Comparison of ENCODE assay signal across 10 mouse cellular contexts in the genomic region with DNA sequence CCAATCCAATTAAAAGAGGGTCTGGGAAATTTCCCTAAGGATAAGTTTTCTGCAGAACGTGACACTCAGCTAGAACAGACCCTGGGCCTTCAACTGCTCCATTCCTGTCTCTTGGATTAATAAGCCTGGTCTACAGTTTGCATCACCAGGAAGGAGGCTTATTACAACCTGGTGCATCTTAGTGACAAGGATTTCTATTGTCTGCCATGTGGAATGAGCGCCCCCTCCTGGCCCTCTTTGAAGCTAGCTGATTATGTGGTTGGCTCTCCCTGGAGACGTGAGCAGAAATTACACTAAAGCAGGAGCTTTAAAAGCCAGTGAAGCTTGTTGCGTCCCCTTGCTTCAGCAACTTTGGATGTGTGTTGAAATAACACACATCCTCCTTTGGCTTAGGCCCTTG. TPM values are rescaled to one million over a fixed set of nuclear protein-coding genes. Genes with fewer than 3 reads are reported as not detected.
DNase-seq lines count a peak whose midpoint lies in the region; ATAC-seq and TF ChIP-seq lines count a peak whose summit lies in the region.
"Had no signal": no experiment of that assay in that cellular context is flagged by ENCODE, and none has a peak within 500 bp of the region (broad histone marks: within the 10 kb centered on the region; RNA-seq: fewer than 3 reads in every experiment).

No protein-coding gene starts in this region.

- no peak overlapping the region for H3K4me2 ChIP-seq in kidney, embryonic 14.5 days (replicated peaks; ENCODE audit: low read depth, low read length)
- no peak overlapping the region for H3K4me2 ChIP-seq in liver, postnatal 0 days (ENCODE audit: low read depth, low read length)

- no peaks in the 10 kb centered on the region for H3K36me3 ChIP-seq in kidney, embryonic 14.5 days (ENCODE audit: control insufficient read depth, insufficient read depth, low read length)
- no peaks in the 10 kb centered on the region for H3K36me3 ChIP-seq in liver, postnatal 0 days (replicated peaks; ENCODE audit: insufficient read depth, low read length)

- peak; percentile 62 for DNase-seq in kidney, adult 18-20 months
- peak; percentile 52 for DNase-seq in c-Kit-positive CD71-positive TER-119-positive erythroid progenitor cells, embryonic 14.5 days (ENCODE audit: low spot score)
- DNase-seq in frontal cortex, postnatal 10 days (ENCODE audit: low spot score in 2 of 2) = peak; percentile 35 to 65
- DNase-seq in kidney, postnatal 14 days = peak; percentile 67
- peak; percentile 81 for DNase-seq in liver, postnatal 0 days
- peak; percentile 58 for DNase-seq in right cerebral cortex, adult 18-20 months
- DNase-seq in urinary bladder, adult 2 months (ENCODE audit: low spot score) = peak; percentile 58

- TF ChIP-seq EP300 in liver, postnatal 0 days (IDR thresholded peaks at IDR 0.05; ENCODE audit: low read depth) = no peak

- 6% methylated on average over 4 of the region's 4 CpGs for WGBS in kidney, embryonic 14.5 days
- WGBS in liver, postnatal 0 days (ENCODE audit: insufficient replicate concordance) = 5% methylated on average over 4 of the region's 4 CpGs

- no peak for ATAC-seq in kidney, embryonic 14.5 days (ENCODE audit: low FRiP score, low TSS enrichment)
- ATAC-seq in liver, postnatal 0 days = no peak

- TF ChIP-seq CTCF in liver, postnatal 0 days (IDR thresholded peaks at IDR 0.05; ENCODE audit: low read depth) = peak; percentile 88

- H3K9ac ChIP-seq in kidney, embryonic 14.5 days (ENCODE audit: low read depth, low read length) = no peak overlapping the region
- H3K9ac ChIP-seq in liver, postnatal 0 days (replicated peaks) = no peak overlapping the region

- H3K27me3 ChIP-seq in kidney, embryonic 14.5 days (ENCODE audit: control insufficient read depth, insufficient read depth, low read length) = no peaks in the 10 kb centered on the region
- no peaks in the 10 kb centered on the region for H3K27me3 ChIP-seq in liver, postnatal 0 days (ENCODE audit: insufficient read depth, low read length)

- H3K4me1 ChIP-seq in kidney, embryonic 14.5 days (ENCODE audit: control insufficient read depth, insufficient read depth, low read length) = no peaks in the 10 kb centered on the region
- H3K4me1 ChIP-seq in liver, postnatal 0 days (ENCODE audit: insufficient read depth) = no peaks in the 10 kb centered on the region

- H3K4me3 ChIP-seq in kidney, embryonic 14.5 days (ENCODE audit: low read length) = no peak overlapping the region
- no peak overlapping the region for H3K4me3 ChIP-seq in liver, postnatal 0 days (ENCODE audit: low read depth, low read length)
- H3K4me3 ChIP-seq: erythroblast, embryonic 14.5 days had no signal

- no peak overlapping the region for H3K27ac ChIP-seq in kidney, embryonic 14.5 days (ENCODE audit: low read depth, low read length)
- no peak overlapping the region for H3K27ac ChIP-seq in liver, postnatal 0 days (ENCODE audit: low read depth)

- no peaks in the 10 kb centered on the region for H3K9me3 ChIP-seq in kidney, embryonic 14.5 days (ENCODE audit: control insufficient read depth, low read length)
- no peaks in the 10 kb centered on the region for H3K9me3 ChIP-seq in liver, postnatal 0 days (ENCODE audit: low read length)

RNA-seq across cellular contexts. Expression of a gene that starts 4.3 kb away (rescaled TPM):
- not detected in 2 replicates for polyA plus RNA-seq in kidney, embryonic 14.5 days (2014; fragmentation: Nextera tagmentation; extraction: Ambion mirVana)
- polyA plus RNA-seq in liver, postnatal 0 days (2015; fragmentation: Nextera tagmentation; extraction: Ambion mirVana) = 1.3 and 1.6 TPM in 2 replicates
- not detected in 2 replicates for polyA plus RNA-seq in urinary bladder, adult 2 months (2012; rRNA removed)
- polyA plus RNA-seq: erythroblast, embryonic 14.5 days had no signal

RNA-seq across cellular contexts. Expression of a gene that starts 17.4 kb away (rescaled TPM):
- polyA plus RNA-seq in kidney, embryonic 14.5 days (2014; fragmentation: Nextera tagmentation; extraction: Ambion mirVana) = not detected in 2 replicates
- polyA plus RNA-seq in liver, postnatal 0 days (2015; fragmentation: Nextera tagmentation; extraction: Ambion mirVana) = 72.5 and 75.0 TPM in 2 replicates
- polyA plus RNA-seq in urinary bladder, adult 2 months (2012; rRNA removed) = not detected in 2 replicates

RNA-seq across cellular contexts. Expression of a gene that starts 37.7 kb away (rescaled TPM):
- not detected in 2 replicates for polyA plus RNA-seq in kidney, embryonic 14.5 days (2014; fragmentation: Nextera tagmentation; extraction: Ambion mirVana)
- not detected in 2 replicates for polyA plus RNA-seq in liver, postnatal 0 days (2015; fragmentation: Nextera tagmentation; extraction: Ambion mirVana)
- polyA plus RNA-seq in urinary bladder, adult 2 months (2012; rRNA removed) = 0.06 TPM in 1 of 2 replicates, not detected in the other
- polyA plus RNA-seq: erythroblast, embryonic 14.5 days; stomach, embryonic 16.5 days had no signal

Comparison
In these comparisons a context has a peak if more than half of its experiments do, and no peak if none do; other contexts are left out.
1. RNA of a gene that starts 17.4 kb away (polyA plus RNA-seq): 72.5 to 75.0 TPM in liver, postnatal 0 days; not detected in kidney, embryonic 14.5 days and not detected in urinary bladder, adult 2 months; every median in the first group is over 10 times any median in the second.
2. Peak in every context shown above with its lines, with median percentiles within 50 percentile points of each other: DNase-seq.